Mouse (Mus musculus) thymus, adult 2 months (tissue): ENCODE measurements around the gene Gfap.

ENCODE experiments used
- CTCF ChIP-seq: fragments of 200-500 bp; IDR thresholded peaks from 2 replicates; pipeline ENCODE4 v1.5.1; 2012; ENCODE audit warnings: mild to moderate bottlenecking, control low read depth, low read length, moderate library complexity, borderline replicate concordance; ENCODE audit not compliant: control insufficient read depth, poor library complexity, insufficient read depth; ENCODE audit errors: extremely low read depth
- POLR2A ChIP-seq: fragments of 200-500 bp; IDR thresholded peaks from 2 replicates; pipeline ENCODE4 v1.6.1; 2012; ENCODE audit warnings: mild to moderate bottlenecking, low read length, control low read depth, moderate library complexity; ENCODE audit not compliant: control insufficient read depth, poor library complexity, insufficient read depth; ENCODE audit errors: extremely low read depth

DNA sequence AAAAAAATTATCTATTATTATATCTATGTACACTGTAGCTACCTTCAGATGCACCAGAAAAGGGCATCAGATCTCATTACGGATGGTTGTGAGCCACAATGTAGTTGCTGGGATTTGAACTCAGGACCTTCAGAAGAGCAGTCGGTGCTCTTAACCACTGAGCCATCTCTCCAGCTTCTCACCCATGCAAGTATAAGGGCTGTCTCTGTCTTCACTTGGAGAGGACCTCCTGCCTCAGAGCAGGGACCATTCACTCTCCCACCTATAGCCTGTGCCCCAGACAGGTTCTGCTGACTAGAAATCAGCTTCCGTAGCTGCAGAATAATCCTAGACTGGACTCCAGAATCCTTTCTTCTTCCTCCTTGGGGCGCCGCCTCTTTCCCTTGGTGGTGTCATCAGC, 1.4 kb upstream of the Gfap start:
- no peak for TF ChIP-seq POLR2A
- TF ChIP-seq CTCF: no peak
